Mouse (Mus musculus): ENCODE measurements around the gene Itprid2. TPM values are rescaled to one million over a fixed set of nuclear protein-coding genes. Genes with fewer than 3 reads are reported as not detected.

Itprid2 gene
- polyA plus RNA-seq, 1 experiment from 2014 or later = 3.5 TPM

DNA sequence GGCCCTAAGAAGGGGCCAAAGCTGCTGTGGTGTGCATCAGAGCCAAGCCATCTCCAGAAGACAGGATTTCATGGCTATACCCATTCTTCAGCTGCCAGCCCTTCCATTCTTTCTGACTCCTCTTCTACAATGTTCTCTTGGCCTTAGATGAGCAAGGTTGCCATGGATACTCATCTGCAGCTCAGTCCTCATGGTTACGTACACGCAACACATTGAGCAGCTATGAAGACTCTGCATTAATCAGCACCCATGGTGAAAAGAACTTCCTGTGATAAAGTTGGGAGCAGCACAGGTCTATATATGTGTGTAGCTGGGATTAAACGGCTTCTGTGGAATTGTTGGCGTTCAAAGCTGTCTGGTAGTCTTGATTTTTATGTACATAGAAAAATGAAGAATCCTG is 48.1 kb downstream of the Itprid2 start:
- Histone ChIP-seq H3K4me2 (ENCODE audit: low read length) (no peak overlapping the region), H3K9ac (ENCODE audit: low read depth, low read length) (no peak overlapping the region), H3K36me3 (ENCODE audit: control insufficient read depth, insufficient read depth, low read length) (no peaks in the 10 kb centered on the region), H3K4me1 (ENCODE audit: control insufficient read depth, insufficient read depth, low read length) (no peaks in the 10 kb centered on the region), H3K27me3 (ENCODE audit: control insufficient read depth, insufficient read depth, low read depth, low read length) (no peaks in the 10 kb centered on the region), H3K27ac (ENCODE audit: low read length) (no peak overlapping the region), H3K9me3 (replicated peaks; ENCODE audit: control insufficient read depth, low read length, poor library complexity, severe bottlenecking) (no peaks in the 10 kb centered on the region), H3K4me3 (ENCODE audit: low read depth, low read length) (no peak overlapping the region)
- WGBS = 82% methylated on average over 4 of the region's 4 CpGs
- no peak for ATAC-seq

GRCm38 (mm10) chr2:79690838-79691237 is 55.7 kb downstream of the Itprid2 start:
- Histone ChIP-seq H3K36me3 (ENCODE audit: control insufficient read depth, insufficient read depth, low read length) (no peaks in the 10 kb centered on the region), H3K9ac (ENCODE audit: low read depth, low read length) (no peak overlapping the region), H3K4me2 (ENCODE audit: low read length) (no peak overlapping the region), H3K4me1 (ENCODE audit: control insufficient read depth, insufficient read depth, low read length) (no peaks in the 10 kb centered on the region), H3K27ac (ENCODE audit: low read length) (no peak overlapping the region), H3K4me3 (ENCODE audit: low read depth, low read length) (no peak overlapping the region), H3K9me3 (replicated peaks; ENCODE audit: control insufficient read depth, low read length, poor library complexity, severe bottlenecking) (no peaks in the 10 kb centered on the region), H3K27me3 (ENCODE audit: control insufficient read depth, insufficient read depth, low read depth, low read length) (no peaks in the 10 kb centered on the region)
- 84% methylated on average over 3 of the region's 3 CpGs for WGBS
- no peak for ATAC-seq

- no peak overlapping the region for H3K27ac ChIP-seq (ENCODE audit: low read length)
- WGBS = 90% methylated on average over 4 of the region's 4 CpGs
- H3K9me3 ChIP-seq (replicated peaks; ENCODE audit: control insufficient read depth, low read length, poor library complexity, severe bottlenecking) = no peaks in the 10 kb centered on the region
- H3K4me3 ChIP-seq (ENCODE audit: low read depth, low read length) = no peak overlapping the region
- H3K27me3 ChIP-seq (ENCODE audit: control insufficient read depth, insufficient read depth, low read depth, low read length) = no peaks in the 10 kb centered on the region
- H3K4me1 ChIP-seq (ENCODE audit: control insufficient read depth, insufficient read depth, low read length) = no peaks in the 10 kb centered on the region
- no peak overlapping the region for H3K9ac ChIP-seq (ENCODE audit: low read depth, low read length)
- no peaks in the 10 kb centered on the region for H3K36me3 ChIP-seq (ENCODE audit: control insufficient read depth, insufficient read depth, low read length)
- no peak for ATAC-seq
- no peak overlapping the region for H3K4me2 ChIP-seq (ENCODE audit: low read length)
Observed at GRCm38 (mm10) chr2:79695190-79695589, 60.0 kb downstream of the Itprid2 start.

DNA sequence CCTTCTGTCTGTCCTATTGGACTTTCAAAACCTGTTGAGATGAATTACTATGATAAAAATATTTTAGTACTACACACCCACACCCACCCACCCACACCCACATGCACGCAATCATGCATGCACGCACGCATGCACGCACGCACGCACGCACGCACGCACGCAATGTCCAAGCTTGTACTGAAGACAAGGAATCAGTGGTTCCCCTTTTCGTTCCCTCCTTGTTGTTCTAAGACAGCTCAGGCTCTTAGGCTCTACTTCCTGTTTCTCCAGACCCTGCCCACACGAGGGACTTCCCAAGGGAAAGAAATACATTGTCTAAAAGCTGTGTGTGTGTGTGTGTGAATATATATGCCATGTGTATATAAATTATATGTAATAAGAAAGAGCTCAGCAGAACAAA is 60.8 kb downstream of the Itprid2 start:
- ATAC-seq = no peak
- no peak overlapping the region for H3K4me3 ChIP-seq (ENCODE audit: low read depth, low read length)
- no peak overlapping the region for H3K4me2 ChIP-seq (ENCODE audit: low read length)
- no peak overlapping the region for H3K27ac ChIP-seq (ENCODE audit: low read length)
- no peaks in the 10 kb centered on the region for H3K4me1 ChIP-seq (ENCODE audit: control insufficient read depth, insufficient read depth, low read length)
- no peak overlapping the region for H3K9ac ChIP-seq (ENCODE audit: low read depth, low read length)
- WGBS = 94% methylated on average over 12 of the region's 12 CpGs
- H3K36me3 ChIP-seq (ENCODE audit: control insufficient read depth, insufficient read depth, low read length) = no peaks in the 10 kb centered on the region
- H3K9me3 ChIP-seq (replicated peaks; ENCODE audit: control insufficient read depth, low read length, poor library complexity, severe bottlenecking) = no peaks in the 10 kb centered on the region
- no peaks in the 10 kb centered on the region for H3K27me3 ChIP-seq (ENCODE audit: control insufficient read depth, insufficient read depth, low read depth, low read length)

- no peak overlapping the region for H3K27ac ChIP-seq (ENCODE audit: low read length)
- H3K36me3 ChIP-seq (ENCODE audit: control insufficient read depth, insufficient read depth, low read length) = no peaks in the 10 kb centered on the region
- no peak for ATAC-seq
- no peaks in the 10 kb centered on the region for H3K4me1 ChIP-seq (ENCODE audit: control insufficient read depth, insufficient read depth, low read length)
- H3K4me2 ChIP-seq (ENCODE audit: low read length) = no peak overlapping the region
- H3K4me3 ChIP-seq (ENCODE audit: low read depth, low read length) = no peak overlapping the region
- no peak overlapping the region for H3K9ac ChIP-seq (ENCODE audit: low read depth, low read length)
- 90% methylated on average over 10 of the region's 10 CpGs for whole genome bisulfite sequencing
- no peaks in the 10 kb centered on the region for H3K9me3 ChIP-seq (replicated peaks; ENCODE audit: control insufficient read depth, low read length, poor library complexity, severe bottlenecking)
- no peaks in the 10 kb centered on the region for H3K27me3 ChIP-seq (ENCODE audit: control insufficient read depth, insufficient read depth, low read depth, low read length)
Observed at GRCm38 (mm10) chr2:79696478-79697230, 61.5 kb downstream of the Itprid2 start.

DNA sequence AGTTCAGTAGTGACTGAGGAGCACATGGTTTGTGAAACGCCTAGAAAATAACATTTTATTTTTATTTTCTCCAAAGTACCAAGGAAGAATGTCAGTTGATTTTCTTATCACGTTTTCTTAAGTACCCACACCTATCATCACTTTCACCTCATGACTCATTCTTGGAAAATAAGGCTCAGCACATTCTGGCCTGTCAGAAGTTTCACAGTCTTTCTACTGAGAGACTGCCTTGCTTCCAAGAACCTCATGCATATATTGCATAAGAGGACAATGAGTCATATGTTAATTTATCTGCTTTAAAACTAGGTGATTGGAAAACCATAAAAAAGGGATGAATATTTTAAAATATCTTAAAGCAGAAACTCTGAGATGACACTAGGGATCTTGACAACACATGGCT is 63.0 kb downstream of the Itprid2 start:
- WGBS = 73% methylated on average over 2 of the region's 2 CpGs
- Histone ChIP-seq H3K4me1 (ENCODE audit: control insufficient read depth, insufficient read depth, low read length) (no peaks in the 10 kb centered on the region), H3K4me2 (ENCODE audit: low read length) (no peak overlapping the region), H3K36me3 (ENCODE audit: control insufficient read depth, insufficient read depth, low read length) (no peaks in the 10 kb centered on the region), H3K9ac (ENCODE audit: low read depth, low read length) (no peak overlapping the region), H3K27me3 (ENCODE audit: control insufficient read depth, insufficient read depth, low read depth, low read length) (no peaks in the 10 kb centered on the region), H3K4me3 (ENCODE audit: low read depth, low read length) (no peak overlapping the region), H3K27ac (ENCODE audit: low read length) (no peak overlapping the region), H3K9me3 (replicated peaks; ENCODE audit: control insufficient read depth, low read length, poor library complexity, severe bottlenecking) (no peaks in the 10 kb centered on the region)
- ATAC-seq = no peak

DNA sequence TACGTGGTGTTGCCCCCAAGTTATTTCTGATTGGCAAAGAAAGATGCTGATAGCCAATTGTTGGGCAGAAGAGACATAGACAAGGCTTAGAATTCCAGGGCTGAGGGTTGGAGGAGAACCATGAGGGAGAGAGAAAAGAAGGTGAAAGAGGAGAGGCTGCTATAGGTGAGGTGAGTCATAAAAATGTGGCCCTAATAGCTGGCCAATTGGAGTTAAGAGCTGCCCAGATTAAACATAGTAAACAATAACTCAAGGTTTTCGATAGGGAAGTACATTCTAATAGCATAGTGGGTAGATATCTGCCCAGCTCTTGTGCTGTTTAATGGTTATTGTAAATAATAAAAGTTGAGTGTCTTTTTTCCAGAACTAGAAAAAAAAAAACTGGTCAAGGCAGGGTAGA is 69.6 kb downstream of the Itprid2 start:
- Histone ChIP-seq H3K4me3 (ENCODE audit: low read depth, low read length) (no peak overlapping the region), H3K9me3 (replicated peaks; ENCODE audit: control insufficient read depth, low read length, poor library complexity, severe bottlenecking) (no peaks in the 10 kb centered on the region), H3K27me3 (ENCODE audit: control insufficient read depth, insufficient read depth, low read depth, low read length) (no peaks in the 10 kb centered on the region), H3K27ac (ENCODE audit: low read length) (no peak overlapping the region), H3K4me1 (ENCODE audit: control insufficient read depth, insufficient read depth, low read length) (no peaks in the 10 kb centered on the region), H3K36me3 (ENCODE audit: control insufficient read depth, insufficient read depth, low read length) (no peaks in the 10 kb centered on the region), H3K4me2 (ENCODE audit: low read length) (no peak overlapping the region), H3K9ac (ENCODE audit: low read depth, low read length) (no peak overlapping the region)
- no peak for ATAC-seq
- WGBS = 85% methylated on average over 2 of the region's 2 CpGs

- Histone ChIP-seq H3K4me2 (ENCODE audit: low read length) (0 out of 2 replicates have a peak within 1 kb of the TSS, but pooled peaks have one; percentile 4), H3K27ac (ENCODE audit: low read length) (no peak within 1 kb of the TSS), H3K9ac (ENCODE audit: low read depth, low read length) (no peak within 1 kb of the TSS), H3K27me3 (ENCODE audit: control insufficient read depth, insufficient read depth, low read depth, low read length) (no peaks in the 10 kb centered on the region), H3K36me3 (ENCODE audit: control insufficient read depth, insufficient read depth, low read length) (no peaks in the 10 kb centered on the region), H3K4me3 (ENCODE audit: low read depth, low read length) (no peak within 1 kb of the TSS), H3K9me3 (replicated peaks; ENCODE audit: control insufficient read depth, low read length, poor library complexity, severe bottlenecking) (no peaks in the 10 kb centered on the region), H3K4me1 (ENCODE audit: control insufficient read depth, insufficient read depth, low read length) (no peaks in the 10 kb centered on the region)
- ATAC-seq = 0 out of 2 replicates have a peak, but pooled peaks have one; percentile 56
- 63% methylated on average over 6 of the region's 6 CpGs for WGBS
Observed at GRCm38 (mm10) chr2:79707575-79707974, 72.4 kb downstream of the Itprid2 start, which contains the start of gene Ppp1r1c. Gene Ppp1r1c (plus strand): TSS chr2:79707780.

GRCm38 (mm10) chr2:79713662-79714091 is 78.5 kb downstream of the Itprid2 start:
- H3K9me3 ChIP-seq (replicated peaks; ENCODE audit: control insufficient read depth, low read length, poor library complexity, severe bottlenecking) = no peaks in the 10 kb centered on the region
- H3K27me3 ChIP-seq (ENCODE audit: control insufficient read depth, insufficient read depth, low read depth, low read length) = no peaks in the 10 kb centered on the region
- H3K4me1 ChIP-seq (ENCODE audit: control insufficient read depth, insufficient read depth, low read length) = no peaks in the 10 kb centered on the region
- no peak overlapping the region for H3K4me3 ChIP-seq (ENCODE audit: low read depth, low read length)
- no peak overlapping the region for H3K4me2 ChIP-seq (ENCODE audit: low read length)
- no peak overlapping the region for H3K27ac ChIP-seq (ENCODE audit: low read length)
- 87% methylated on average over 3 of the region's 3 CpGs for WGBS
- no peak for ATAC-seq
- no peak overlapping the region for H3K9ac ChIP-seq (ENCODE audit: low read depth, low read length)
- no peaks in the 10 kb centered on the region for H3K36me3 ChIP-seq (ENCODE audit: control insufficient read depth, insufficient read depth, low read length)
